Mouse (Mus musculus): ENCODE data around the gene Spaca6. TPM values are rescaled to one million over a fixed set of nuclear protein-coding genes. Genes with fewer than 3 reads are reported as not detected.

Gene Spaca6
- polyA plus RNA-seq, 1 experiment: 11.2 TPM

GRCm38 (mm10) chr17:17862360-17862759 lies 35.4 kb downstream of the Spaca6 start:
- no peak overlapping the region for H3ac ChIP-seq (ENCODE audit: control insufficient read depth, insufficient read length, low read depth)
- H3K79me2 ChIP-seq (ENCODE audit: control insufficient read depth, insufficient read depth): no peaks in the 10 kb centered on the region
- peaks cover 4% of the 10 kb centered on the region for H3K36me3 ChIP-seq (ENCODE audit: control insufficient read depth, insufficient read depth)
- no peaks in the 10 kb centered on the region for H3K27me3 ChIP-seq (ENCODE audit: control insufficient read depth, insufficient read depth, insufficient read length)
- H3K4me3 ChIP-seq (ENCODE audit: insufficient read depth, poor library complexity, severe bottlenecking): no peak overlapping the region
- no peaks in the 10 kb centered on the region for H3K79me3 ChIP-seq (ENCODE audit: low read depth)
- TF ChIP-seq CEBPB (IDR thresholded peaks at IDR 0.05; ENCODE audit: low read depth) (no peak), MYOG (IDR thresholded peaks at IDR 0.05; ENCODE audit: control insufficient read depth, extremely low read depth, insufficient read length) (no peak), MAX (IDR thresholded peaks at IDR 0.05) (no peak), USF1 (IDR thresholded peaks at IDR 0.05; ENCODE audit: low read depth) (no peak), MYOD1 (IDR thresholded peaks at IDR 0.05; ENCODE audit: control insufficient read depth, insufficient read length, low read depth) (no peak), CTCF (IDR thresholded peaks at IDR 0.05; ENCODE audit: control insufficient read depth, insufficient read depth, insufficient read length) (no peak), FOSL1 (IDR thresholded peaks at IDR 0.05; ENCODE audit: insufficient read depth, low read length, poor library complexity, severe bottlenecking) (no peak)

DNA sequence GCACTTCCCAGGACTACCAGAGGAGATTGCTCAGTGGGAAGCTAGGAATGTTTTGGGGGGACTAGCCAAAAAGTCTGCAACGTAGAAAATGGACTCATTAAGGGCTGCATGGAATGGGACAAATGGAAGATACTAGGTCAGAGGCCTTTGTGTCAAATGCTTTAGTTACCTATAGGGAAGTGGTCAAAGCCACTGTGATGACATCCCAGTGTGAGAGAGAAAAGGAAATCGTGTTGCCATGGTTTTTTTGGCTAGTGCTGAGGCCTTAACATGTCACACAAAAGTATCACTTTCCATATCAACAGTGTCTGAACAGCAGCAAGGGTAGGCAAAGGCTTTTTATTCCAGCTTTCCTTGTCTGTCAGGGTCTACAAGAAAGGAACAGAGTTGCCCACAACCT lies 38.2 kb downstream of the Spaca6 start:
- Histone ChIP-seq H3K79me2 (ENCODE audit: control insufficient read depth, insufficient read depth) (no peaks in the 10 kb centered on the region), H3K27me3 (ENCODE audit: control insufficient read depth, insufficient read depth, insufficient read length) (no peaks in the 10 kb centered on the region), H3ac (ENCODE audit: control insufficient read depth, insufficient read length, low read depth) (no peak overlapping the region), H3K4me3 (ENCODE audit: insufficient read depth, poor library complexity, severe bottlenecking) (no peak overlapping the region), H3K79me3 (ENCODE audit: low read depth) (no peaks in the 10 kb centered on the region), H3K36me3 (ENCODE audit: control insufficient read depth, insufficient read depth) (peaks cover 4% of the 10 kb centered on the region)
- TF ChIP-seq CTCF (IDR thresholded peaks at IDR 0.05; ENCODE audit: control insufficient read depth, insufficient read depth, insufficient read length) (no peak), MYOG (IDR thresholded peaks at IDR 0.05; ENCODE audit: control insufficient read depth, extremely low read depth, insufficient read length) (no peak), CEBPB (IDR thresholded peaks at IDR 0.05; ENCODE audit: low read depth) (no peak), MAX (IDR thresholded peaks at IDR 0.05) (no peak), USF1 (IDR thresholded peaks at IDR 0.05; ENCODE audit: low read depth) (no peak), FOSL1 (IDR thresholded peaks at IDR 0.05; ENCODE audit: insufficient read depth, low read length, poor library complexity, severe bottlenecking) (no peak), MYOD1 (IDR thresholded peaks at IDR 0.05; ENCODE audit: control insufficient read depth, insufficient read length, low read depth) (no peak)

DNA sequence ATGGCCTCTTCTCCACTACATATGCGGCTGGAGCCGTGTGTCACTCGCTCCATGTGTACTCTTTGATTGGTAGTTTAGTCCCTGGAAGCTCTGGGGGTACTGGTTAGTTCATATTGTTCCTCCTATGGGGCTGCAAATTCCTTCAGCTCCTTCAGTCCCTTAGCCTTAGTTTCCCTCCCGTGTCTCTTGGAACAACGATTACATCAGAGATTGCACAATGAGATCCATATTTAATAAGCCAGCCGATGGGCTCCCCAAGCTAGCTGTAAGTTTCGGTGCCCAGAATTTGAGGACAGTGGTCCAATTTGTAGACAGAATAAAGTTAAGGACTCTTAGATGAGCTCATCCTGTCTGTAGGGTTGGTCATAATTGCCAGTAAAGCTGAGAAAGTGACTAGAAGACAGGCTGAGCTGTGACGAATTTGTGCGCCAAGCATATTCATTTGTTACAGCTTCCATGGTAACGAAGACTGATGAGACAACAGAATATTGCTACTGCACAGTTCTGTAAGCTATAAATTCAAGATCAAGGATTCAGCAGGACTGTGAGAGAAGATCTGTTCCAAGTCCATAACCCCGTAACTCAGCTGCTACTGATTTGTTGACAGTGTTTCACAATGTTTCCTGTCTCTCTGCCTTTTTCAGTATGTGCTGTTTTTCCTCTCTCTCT lies 40.0 kb downstream of the Spaca6 start:
- no peaks in the 10 kb centered on the region for H3K79me2 ChIP-seq (ENCODE audit: control insufficient read depth, insufficient read depth)
- H3K36me3 ChIP-seq (ENCODE audit: control insufficient read depth, insufficient read depth): peaks cover 4% of the 10 kb centered on the region
- H3ac ChIP-seq (ENCODE audit: control insufficient read depth, insufficient read length, low read depth): no peak overlapping the region
- no peak overlapping the region for H3K4me3 ChIP-seq (ENCODE audit: insufficient read depth, poor library complexity, severe bottlenecking)
- TF ChIP-seq CTCF (IDR thresholded peaks at IDR 0.05; ENCODE audit: control insufficient read depth, insufficient read depth, insufficient read length): no peak
- no peak for TF ChIP-seq MYOG (IDR thresholded peaks at IDR 0.05; ENCODE audit: control insufficient read depth, extremely low read depth, insufficient read length)
- TF ChIP-seq MYOD1 (IDR thresholded peaks at IDR 0.05; ENCODE audit: control insufficient read depth, insufficient read length, low read depth): no peak
- no peak for TF ChIP-seq FOSL1 (IDR thresholded peaks at IDR 0.05; ENCODE audit: insufficient read depth, low read length, poor library complexity, severe bottlenecking)
- no peak for TF ChIP-seq MAX (IDR thresholded peaks at IDR 0.05)
- TF ChIP-seq CEBPB (IDR thresholded peaks at IDR 0.05; ENCODE audit: low read depth): no peak
- TF ChIP-seq USF1 (IDR thresholded peaks at IDR 0.05; ENCODE audit: low read depth): no peak
- no peaks in the 10 kb centered on the region for H3K27me3 ChIP-seq (ENCODE audit: control insufficient read depth, insufficient read depth, insufficient read length)
- H3K79me3 ChIP-seq (ENCODE audit: low read depth): no peaks in the 10 kb centered on the region

DNA sequence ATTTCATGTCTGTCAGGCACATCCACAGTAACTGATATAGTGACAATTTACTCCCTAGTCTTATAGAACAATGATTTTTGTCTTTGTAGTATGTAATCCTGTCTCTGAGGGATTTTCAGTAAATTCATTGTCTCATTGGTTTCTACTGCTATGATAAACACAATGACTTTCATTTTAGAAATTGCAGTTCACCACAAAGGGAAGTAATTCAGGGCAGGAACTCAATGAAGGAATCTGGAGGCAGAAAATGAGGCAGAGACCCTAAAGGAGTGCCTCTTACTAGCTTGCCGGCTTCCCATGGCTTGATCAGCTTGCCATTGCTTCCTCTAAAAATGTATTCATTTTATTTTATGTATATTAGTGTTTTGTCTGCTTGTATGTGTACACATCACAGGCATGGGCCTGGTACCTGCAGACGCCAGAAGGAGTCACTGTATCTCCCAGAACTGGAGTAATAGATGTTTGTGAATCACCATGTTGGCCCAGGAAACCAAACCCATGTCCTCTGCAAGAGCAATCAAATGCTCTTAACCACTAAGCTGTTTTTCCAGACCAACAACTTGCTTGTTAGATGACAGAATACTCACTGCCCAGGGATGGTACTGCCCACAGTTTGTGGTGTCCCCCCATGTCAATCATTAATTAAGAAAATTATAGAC lies 44.1 kb downstream of the Spaca6 start:
- H3ac ChIP-seq (ENCODE audit: control insufficient read depth, insufficient read length, low read depth): no peak overlapping the region
- no peaks in the 10 kb centered on the region for H3K27me3 ChIP-seq (ENCODE audit: control insufficient read depth, insufficient read depth, insufficient read length)
- no peaks in the 10 kb centered on the region for H3K79me2 ChIP-seq (ENCODE audit: control insufficient read depth, insufficient read depth)
- TF ChIP-seq CTCF (IDR thresholded peaks at IDR 0.05; ENCODE audit: control insufficient read depth, insufficient read depth, insufficient read length) (no peak), USF1 (IDR thresholded peaks at IDR 0.05; ENCODE audit: low read depth) (no peak), CEBPB (IDR thresholded peaks at IDR 0.05; ENCODE audit: low read depth) (no peak), MYOG (IDR thresholded peaks at IDR 0.05; ENCODE audit: control insufficient read depth, extremely low read depth, insufficient read length) (no peak), MYOD1 (IDR thresholded peaks at IDR 0.05; ENCODE audit: control insufficient read depth, insufficient read length, low read depth) (no peak)
- no peaks in the 10 kb centered on the region for H3K36me3 ChIP-seq (ENCODE audit: control insufficient read depth, insufficient read depth)
- no peak overlapping the region for H3K4me3 ChIP-seq (ENCODE audit: insufficient read depth, poor library complexity, severe bottlenecking)
- H3K79me3 ChIP-seq (ENCODE audit: low read depth): no peaks in the 10 kb centered on the region

GRCm38 (mm10) chr17:17871697-17872096 lies 44.7 kb downstream of the Spaca6 start:
- H3K27me3 ChIP-seq (ENCODE audit: control insufficient read depth, insufficient read depth, insufficient read length): no peaks in the 10 kb centered on the region
- no peaks in the 10 kb centered on the region for H3K79me2 ChIP-seq (ENCODE audit: control insufficient read depth, insufficient read depth)
- TF ChIP-seq CEBPB (IDR thresholded peaks at IDR 0.05; ENCODE audit: low read depth): no peak
- TF ChIP-seq MAX (IDR thresholded peaks at IDR 0.05): no peak
- no peak for TF ChIP-seq MYOG (IDR thresholded peaks at IDR 0.05; ENCODE audit: control insufficient read depth, extremely low read depth, insufficient read length)
- TF ChIP-seq MYOD1 (IDR thresholded peaks at IDR 0.05; ENCODE audit: control insufficient read depth, insufficient read length, low read depth): no peak
- TF ChIP-seq USF1 (IDR thresholded peaks at IDR 0.05; ENCODE audit: low read depth): no peak
- TF ChIP-seq FOSL1 (IDR thresholded peaks at IDR 0.05; ENCODE audit: insufficient read depth, low read length, poor library complexity, severe bottlenecking): no peak
- no peak for TF ChIP-seq CTCF (IDR thresholded peaks at IDR 0.05; ENCODE audit: control insufficient read depth, insufficient read depth, insufficient read length)
- H3K79me3 ChIP-seq (ENCODE audit: low read depth): no peaks in the 10 kb centered on the region
- no peak overlapping the region for H3ac ChIP-seq (ENCODE audit: control insufficient read depth, insufficient read length, low read depth)
- no peak overlapping the region for H3K4me3 ChIP-seq (ENCODE audit: insufficient read depth, poor library complexity, severe bottlenecking)
- H3K36me3 ChIP-seq (ENCODE audit: control insufficient read depth, insufficient read depth): no peaks in the 10 kb centered on the region

Measured in C2C12 (cell line).